Mouse (Mus musculus) left cerebral cortex, postnatal 10 days (tissue): ENCODE data around the gene Dpp6. TPM values are rescaled to one million over a fixed set of nuclear protein-coding genes. Genes with fewer than 3 reads are reported as not detected.

Experiments used
- DNase-seq, 2 experiments: peaks; one replicate each; pipeline ENCODE4 v3.0.0; 2021 to 2022; ENCODE audit warnings: low spot score in 2 of 2, mixed read lengths in 1 of 2; ENCODE audit errors: extremely low spot score in 1 of 2
- intact Hi-C: fragments of 180-260 bp; cut with DNase I; formaldehyde crosslinking; loops from one replicate; pipeline ENCODE4 v1.15.1; 2025
- total RNA-seq, 2 experiments: library from RNA; stranded (reverse); gene quantifications; 2 replicates each; pipeline ENCODE4 v1.2.3; 2021

Gene Dpp6
- total RNA-seq, 2 experiments from 2014 or later: 180 to 184 TPM

GRCm38 (mm10) chr5:27402616-27403015 lies 585.6 kb downstream of the Dpp6 start:
- intact Hi-C loops: no loop called here
- no peak for DNase-seq

GRCm38 (mm10) chr5:27408854-27409253 lies 591.9 kb downstream of the Dpp6 start:
- DNase-seq: no peak

GRCm38 (mm10) chr5:27413023-27413422 lies 596.0 kb downstream of the Dpp6 start:
- intact Hi-C loops: loop anchor here (10.0 kb wide), 1 partner anchor 148 kb away; no protein-coding TSS in a partner anchor
- DNase-seq: peak in 1 of 2 experiments; percentile 26

More at GRCm38 (mm10) chr5:27408854-27409253, 591.9 kb downstream of the Dpp6 start:
- intact Hi-C loops: no loop called here

GRCm38 (mm10) chr5:27415518-27415917 lies 598.5 kb downstream of the Dpp6 start:
- DNase-seq: peak in 1 of 2 experiments; percentile 30
- intact Hi-C loops: loop anchor here (5.0 to 10.0 kb wide), 2 partner anchors 151 to 338 kb away; no protein-coding TSS in a partner anchor

GRCm38 (mm10) chr5:27416571-27416970 lies 599.6 kb downstream of the Dpp6 start:
- intact Hi-C loops: loop anchor here (5.0 to 10.0 kb wide), 2 partner anchors 152 to 339 kb away; no protein-coding TSS in a partner anchor
- no peak for DNase-seq

- intact Hi-C loops: loop anchor here (5.0 to 10.0 kb wide), 2 partner anchors 153 to 340 kb away; no protein-coding TSS in a partner anchor
- DNase-seq: no peak
Observed at GRCm38 (mm10) chr5:27417398-27417797, 600.4 kb downstream of the Dpp6 start.

GRCm38 (mm10) chr5:27418856-27419255 lies 601.9 kb downstream of the Dpp6 start:
- no peak for DNase-seq
- intact Hi-C loops: loop anchor here (5.0 to 10.0 kb wide), 2 partner anchors 154 to 342 kb away; no protein-coding TSS in a partner anchor

- no peak for DNase-seq
- intact Hi-C loops: no loop called here
Observed at GRCm38 (mm10) chr5:27421090-27421635, 604.2 kb downstream of the Dpp6 start.

GRCm38 (mm10) chr5:27423766-27424165 lies 606.8 kb downstream of the Dpp6 start:
- DNase-seq: no peak
- intact Hi-C loops: no loop called here

- DNase-seq: no peak
- intact Hi-C loops: no loop called here
Observed at GRCm38 (mm10) chr5:27424484-27425080, 607.6 kb downstream of the Dpp6 start.

GRCm38 (mm10) chr5:27426200-27426599 lies 609.2 kb downstream of the Dpp6 start:
- DNase-seq: no peak
- intact Hi-C loops: no loop called here

- intact Hi-C loops: no loop called here
- no peak for DNase-seq
Observed at GRCm38 (mm10) chr5:27433584-27433983, 616.6 kb downstream of the Dpp6 start.

- no peak for DNase-seq
- intact Hi-C loops: no loop called here
Observed at GRCm38 (mm10) chr5:27453201-27453845, 636.3 kb downstream of the Dpp6 start.

- DNase-seq: no peak
- intact Hi-C loops: no loop called here
Observed at GRCm38 (mm10) chr5:27454386-27454785, 637.4 kb downstream of the Dpp6 start.

GRCm38 (mm10) chr5:27456981-27457380 lies 640.0 kb downstream of the Dpp6 start:
- DNase-seq: no peak
- intact Hi-C loops: no loop called here

GRCm38 (mm10) chr5:27457686-27458085 lies 640.7 kb downstream of the Dpp6 start:
- no peak for DNase-seq
- intact Hi-C loops: no loop called here

- DNase-seq: no peak
- intact Hi-C loops: no loop called here
Observed at GRCm38 (mm10) chr5:27474964-27475465, 658.0 kb downstream of the Dpp6 start.

GRCm38 (mm10) chr5:27481706-27482105 lies 664.7 kb downstream of the Dpp6 start:
- no peak for DNase-seq
- intact Hi-C loops: no loop called here

GRCm38 (mm10) chr5:27486138-27486537 lies 669.1 kb downstream of the Dpp6 start:
- intact Hi-C loops: no loop called here

GRCm38 (mm10) chr5:27490942-27491341 lies 673.9 kb downstream of the Dpp6 start:
- DNase-seq: no peak
- intact Hi-C loops: no loop called here

More at GRCm38 (mm10) chr5:27486138-27486537, 669.1 kb downstream of the Dpp6 start:
- DNase-seq: no peak
